Mouse (Mus musculus) hindbrain, embryonic 13.5 days (tissue): ENCODE data around the gene Ccdc106. TPM values are rescaled to one million over a fixed set of nuclear protein-coding genes. Genes with fewer than 3 reads are reported as not detected.

Experiments
- ATAC-seq: fragments of 200-750 bp; cut with Nextera tagmentation; 2 replicates; pipeline ENCODE4 v1.8.0; 2017; ENCODE audit warnings: moderate TSS enrichment; ENCODE audit not compliant: low FRiP score
- H3K27ac ChIP-seq: fragments of 300-500 bp; sonication (generic); 2 replicates; pipeline ENCODE4 v1.5.1; 2015; ENCODE audit warnings: inconsistent platforms, mild to moderate bottlenecking, moderate library complexity
- H3K27me3 ChIP-seq: fragments of 300-500 bp; sonication (generic); 2 replicates; pipeline ENCODE4 v1.6.1; 2015; ENCODE audit warnings: mild to moderate bottlenecking, inconsistent platforms
- H3K36me3 ChIP-seq: fragments of 300-500 bp; sonication (generic); 2 replicates; pipeline ENCODE4 v1.6.1; 2015; ENCODE audit warnings: mild to moderate bottlenecking, inconsistent platforms
- H3K4me1 ChIP-seq: fragments of 300-500 bp; sonication (generic); replicated peaks from 2 replicates; pipeline ENCODE4 v1.6.1; 2015; ENCODE audit warnings: inconsistent platforms
- H3K4me2 ChIP-seq: fragments of 300-500 bp; sonication (generic); 2 replicates; pipeline ENCODE4 v1.6.1; 2015; ENCODE audit warnings: inconsistent platforms, mild to moderate bottlenecking, moderate library complexity
- H3K4me3 ChIP-seq: fragments of 300-500 bp; sonication (generic); 2 replicates; pipeline ENCODE4 v1.5.1; 2015; ENCODE audit warnings: mild to moderate bottlenecking, inconsistent platforms
- H3K9ac ChIP-seq: fragments of 300-500 bp; sonication (generic); 2 replicates; pipeline ENCODE4 v1.6.1; 2015; ENCODE audit warnings: mild to moderate bottlenecking, inconsistent platforms
- H3K9me3 ChIP-seq: fragments of 300-500 bp; sonication (generic); 2 replicates; pipeline ENCODE4 v1.6.1; 2016; ENCODE audit warnings: inconsistent platforms
- WGBS: fragments of 180-500 bp; shearing (Covaris S2); methylation state at CpG from one replicate; pipeline ENCODE4 v1.1.7; 2015; 5-methylcytosine and 5-hydroxymethylcytosine counted together
- polyA plus RNA-seq: library from polyadenylated mRNA; unstranded; fragments of >200 nt; fragmentation: Nextera tagmentation; extraction: Ambion mirVana; gene quantifications from 2 replicates; pipeline ENCODE4 v1.2.1, GENCODE M21; 2015

Gene Ccdc106
- polyA plus RNA-seq, 1 experiment from 2014 or later: 38.7 TPM

- Histone ChIP-seq H3K4me2 (no peak overlapping the region), H3K36me3 (peaks cover 78% of the 10 kb centered on the region), H3K4me3 (no peak overlapping the region), H3K27me3 (no peaks in the 10 kb centered on the region), H3K4me1 (no peaks in the 10 kb centered on the region), H3K27ac (no peak overlapping the region), H3K9me3 (no peaks in the 10 kb centered on the region), H3K9ac (no peak overlapping the region)
- no peak for ATAC-seq
- 87% methylated on average over 6 of the region's 6 CpGs for WGBS
Measured at GRCm38 (mm10) chr7:5092381-5092780, 72.0 kb downstream of the Ccdc106 start.

- ATAC-seq: no peak
- H3K9ac ChIP-seq: no peak overlapping the region
- no peak overlapping the region for H3K4me2 ChIP-seq
- H3K4me1 ChIP-seq: no peaks in the 10 kb centered on the region
- H3K36me3 ChIP-seq: peaks cover 79% of the 10 kb centered on the region
- H3K9me3 ChIP-seq: no peaks in the 10 kb centered on the region
- no peak overlapping the region for H3K4me3 ChIP-seq
- WGBS: 84% methylated on average over 21 of the region's 21 CpGs
- no peaks in the 10 kb centered on the region for H3K27me3 ChIP-seq
- H3K27ac ChIP-seq: no peak overlapping the region
Measured at GRCm38 (mm10) chr7:5092831-5093510, 72.6 kb downstream of the Ccdc106 start.

DNA sequence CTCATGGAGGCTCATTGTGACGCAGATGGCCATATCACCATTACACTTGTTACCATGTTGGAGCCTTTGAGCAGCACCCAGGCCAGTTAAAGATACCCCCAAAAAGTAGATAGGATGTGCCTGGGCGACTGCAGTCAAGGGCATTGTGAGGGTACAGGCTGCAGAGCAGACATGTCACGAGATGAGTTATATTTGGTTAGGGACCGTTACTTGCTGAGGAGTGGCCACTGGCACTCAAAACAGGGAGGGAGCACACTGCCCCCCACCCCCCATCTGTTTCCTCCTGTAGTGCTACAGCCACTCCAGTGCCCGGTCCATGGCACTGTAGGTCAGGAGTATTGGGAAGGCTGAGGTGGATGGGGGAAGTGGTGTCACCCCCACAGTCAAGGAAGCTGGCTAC is 78.4 kb downstream of the Ccdc106 start:
- Histone ChIP-seq H3K9me3 (no peaks in the 10 kb centered on the region), H3K4me3 (no peak overlapping the region), H3K4me2 (no peak overlapping the region), H3K27ac (no peak overlapping the region), H3K9ac (no peak overlapping the region), H3K27me3 (no peaks in the 10 kb centered on the region), H3K36me3 (peaks cover 62% of the 10 kb centered on the region), H3K4me1 (no peaks in the 10 kb centered on the region)
- WGBS: 91% methylated on average over 5 of the region's 5 CpGs
- ATAC-seq: no peak

DNA sequence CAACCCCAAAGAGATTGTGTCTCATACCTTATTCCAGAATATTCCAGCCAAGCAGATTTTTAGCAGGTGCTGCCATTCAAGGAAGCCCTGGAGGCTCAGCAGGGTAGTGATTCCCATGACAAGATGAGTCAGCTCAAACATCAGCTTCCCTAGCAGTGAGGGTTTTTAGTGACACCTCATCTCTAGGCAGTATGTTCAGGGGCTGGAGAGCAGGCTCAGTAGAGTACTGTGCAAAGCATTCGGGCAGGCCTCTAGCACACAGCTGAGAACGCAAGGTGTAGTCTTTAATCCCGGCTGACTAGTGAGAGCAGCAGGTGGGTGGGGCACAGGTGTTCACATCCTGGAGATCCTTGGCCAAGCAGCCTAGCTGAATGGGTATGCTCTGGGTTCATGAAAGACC is 79.4 kb downstream of the Ccdc106 start:
- H3K9me3 ChIP-seq: no peaks in the 10 kb centered on the region
- H3K27me3 ChIP-seq: no peaks in the 10 kb centered on the region
- no peaks in the 10 kb centered on the region for H3K4me1 ChIP-seq
- H3K27ac ChIP-seq: no peak overlapping the region
- ATAC-seq: no peak
- H3K4me3 ChIP-seq: no peak overlapping the region
- WGBS: 87% methylated on average over 3 of the region's 3 CpGs
- no peak overlapping the region for H3K4me2 ChIP-seq
- peaks cover 52% of the 10 kb centered on the region for H3K36me3 ChIP-seq
- H3K9ac ChIP-seq: no peak overlapping the region

- Histone ChIP-seq H3K4me2 (no peak overlapping the region), H3K4me1 (no peaks in the 10 kb centered on the region), H3K4me3 (no peak overlapping the region), H3K9me3 (no peaks in the 10 kb centered on the region), H3K27ac (no peak overlapping the region), H3K9ac (no peak overlapping the region), H3K27me3 (no peaks in the 10 kb centered on the region), H3K36me3 (peaks cover 38% of the 10 kb centered on the region)
- ATAC-seq: no peak
- WGBS: 92% methylated on average over 10 of the region's 10 CpGs
Measured at GRCm38 (mm10) chr7:5101066-5101663, 80.8 kb downstream of the Ccdc106 start.

- no peaks in the 10 kb centered on the region for H3K27me3 ChIP-seq
- H3K27ac ChIP-seq: no peak overlapping the region
- no peaks in the 10 kb centered on the region for H3K4me1 ChIP-seq
- no peak overlapping the region for H3K4me3 ChIP-seq
- H3K36me3 ChIP-seq: peaks cover 25% of the 10 kb centered on the region
- H3K4me2 ChIP-seq: no peak overlapping the region
- no peak for ATAC-seq
- 83% methylated on average over 2 of the region's 2 CpGs for WGBS
- no peak overlapping the region for H3K9ac ChIP-seq
- no peaks in the 10 kb centered on the region for H3K9me3 ChIP-seq
Measured at GRCm38 (mm10) chr7:5102564-5102963, 82.2 kb downstream of the Ccdc106 start.

- Histone ChIP-seq H3K27me3 (no peaks in the 10 kb centered on the region), H3K4me3 (no peak overlapping the region), H3K4me2 (no peak overlapping the region), H3K4me1 (no peaks in the 10 kb centered on the region), H3K27ac (no peak overlapping the region), H3K36me3 (no peaks in the 10 kb centered on the region), H3K9ac (no peak overlapping the region), H3K9me3 (no peaks in the 10 kb centered on the region)
- WGBS: 86% methylated on average over 4 of the region's 4 CpGs
- no peak for ATAC-seq
Measured at GRCm38 (mm10) chr7:5108272-5108671, 87.9 kb downstream of the Ccdc106 start.

GRCm38 (mm10) chr7:5109301-5109700 is 88.9 kb downstream of the Ccdc106 start:
- H3K4me3 ChIP-seq: no peak overlapping the region
- H3K36me3 ChIP-seq: no peaks in the 10 kb centered on the region
- no peaks in the 10 kb centered on the region for H3K9me3 ChIP-seq
- no peaks in the 10 kb centered on the region for H3K27me3 ChIP-seq
- no peak overlapping the region for H3K27ac ChIP-seq
- 92% methylated on average over 8 of the region's 8 CpGs for WGBS
- no peak overlapping the region for H3K4me2 ChIP-seq
- no peaks in the 10 kb centered on the region for H3K4me1 ChIP-seq
- ATAC-seq: no peak
- no peak overlapping the region for H3K9ac ChIP-seq

Other genes starting within 250 kb of the Ccdc106 start
- not detected in 2 replicates for gene Fam71e2, start 249.3 kb upstream of the Ccdc106 start, polyA plus RNA-seq
- 0.38 and 0.56 TPM in 2 replicates for gene Il11, start 237.7 kb upstream of the Ccdc106 start, polyA plus RNA-seq
- not detected in 2 replicates for gene Tmem190, start 237.6 kb upstream of the Ccdc106 start, polyA plus RNA-seq
- 2.5 and 3.5 TPM in 2 replicates for gene Tmem238, start 230.9 kb upstream of the Ccdc106 start, polyA plus RNA-seq
- gene Rpl28, start 227.7 kb upstream of the Ccdc106 start, polyA plus RNA-seq: 239 and 250 TPM in 2 replicates
- gene Ube2s, start 208.0 kb upstream of the Ccdc106 start, polyA plus RNA-seq: 252 and 267 TPM in 2 replicates
- 10.9 and 11.6 TPM in 2 replicates for gene Shisa7, start 175.9 kb upstream of the Ccdc106 start, polyA plus RNA-seq
- gene Isoc2b, start 150.3 kb upstream of the Ccdc106 start, polyA plus RNA-seq: 3.9 and 4.9 TPM in 2 replicates
- 0.75 and 0.78 TPM in 2 replicates for gene Isoc2a, start 143.4 kb upstream of the Ccdc106 start, polyA plus RNA-seq
- gene Gm36210, start 114.0 kb upstream of the Ccdc106 start, polyA plus RNA-seq: 0.26 and 0.45 TPM in 2 replicates
- 3.6 and 4.9 TPM in 2 replicates for gene Zfp628, start 105.3 kb upstream of the Ccdc106 start, polyA plus RNA-seq
- gene Nat14, start 98.5 kb upstream of the Ccdc106 start, polyA plus RNA-seq: 25.4 and 27.7 TPM in 2 replicates
- 0.73 and 1.3 TPM in 2 replicates for gene Ssc5d, start 94.8 kb upstream of the Ccdc106 start, polyA plus RNA-seq
- gene Sbk2, start 56.1 kb upstream of the Ccdc106 start, polyA plus RNA-seq: 0.25 TPM in 1 of 2 replicates, not detected in the other
- 0.19 and 0.49 TPM in 2 replicates for gene Sbk3, start 49.4 kb upstream of the Ccdc106 start, polyA plus RNA-seq
- 53.6 and 59.9 TPM in 2 replicates for gene Zfp579, start 24.4 kb upstream of the Ccdc106 start, polyA plus RNA-seq
- 7.9 and 9.2 TPM in 2 replicates for gene Zfp524, start 6.1 kb upstream of the Ccdc106 start, polyA plus RNA-seq
- 37.7 and 41.9 TPM in 2 replicates for gene Fiz1, start 5.9 kb upstream of the Ccdc106 start, polyA plus RNA-seq
- 1.4 and 1.8 TPM in 2 replicates for gene Gm44973, start 5.1 kb upstream of the Ccdc106 start, polyA plus RNA-seq
- gene Zfp865, start 177 bp upstream of the Ccdc106 start, polyA plus RNA-seq: 5.8 and 6.0 TPM in 2 replicates
- gene 4632433K11Rik, start 13.6 kb downstream of the Ccdc106 start, polyA plus RNA-seq: not detected in 2 replicates
- 7.8 and 9.8 TPM in 2 replicates for gene Zfp784, start 17.9 kb downstream of the Ccdc106 start, polyA plus RNA-seq
- gene Zfp580, start 31.0 kb downstream of the Ccdc106 start, polyA plus RNA-seq: 67.2 and 69.7 TPM in 2 replicates
- gene U2af2, start 41.6 kb downstream of the Ccdc106 start, polyA plus RNA-seq: 112 and 114 TPM in 2 replicates
- gene Epn1, start 59.7 kb downstream of the Ccdc106 start, polyA plus RNA-seq: 83.8 and 85.6 TPM in 2 replicates
- not detected in 2 replicates for gene Rfpl4, start 96.4 kb downstream of the Ccdc106 start, polyA plus RNA-seq
- gene Rasl2-9, start 105.4 kb downstream of the Ccdc106 start, polyA plus RNA-seq: 0.22 and 0.52 TPM in 2 replicates
- 0.01 TPM in 1 of 2 replicates, not detected in the other for gene Vmn1r55, start 129.1 kb downstream of the Ccdc106 start, polyA plus RNA-seq
- not detected in 2 replicates for gene Vmn1r56, start 176.2 kb downstream of the Ccdc106 start, polyA plus RNA-seq
- not detected in 2 replicates for gene Vmn1r57, start 197.9 kb downstream of the Ccdc106 start, polyA plus RNA-seq